Mouse (Mus musculus): ENCODE measurements around the gene Bcl11a. TPM values are rescaled to one million over a fixed set of nuclear protein-coding genes. Genes with fewer than 3 reads are reported as not detected.
A peak's percentile ranks its signal among the peaks of the same experiment; 100 is the strongest.

The Bcl11a gene
- polyA plus RNA-seq, 1 experiment from 2014 or later, result 2.4 TPM

GRCm38 (mm10) chr11:24087069-24087468 lies 9.2 kb downstream of the Bcl11a start:
- no peak overlapping the region for H3K4me2 ChIP-seq (replicated peaks; ENCODE audit: low read depth, low read length)
- H3K9ac ChIP-seq (replicated peaks; ENCODE audit: low read depth), result no peak overlapping the region
- H3K36me3 ChIP-seq (ENCODE audit: insufficient read depth, low read length), result no peaks in the 10 kb centered on the region
- no peaks in the 10 kb centered on the region for H3K27me3 ChIP-seq (replicated peaks; ENCODE audit: insufficient read depth, low read length)
- H3K4me1 ChIP-seq (ENCODE audit: insufficient read depth, low read depth, low read length), result no peaks in the 10 kb centered on the region; the same call in 1 of the 2 replicates
- H3K4me3 ChIP-seq (ENCODE audit: low read depth, low read length), result no peak overlapping the region
- no peak overlapping the region for H3K27ac ChIP-seq (ENCODE audit: low read length)
- peak; percentile 70 for DNase-seq (ENCODE audit: low spot score)
- TF ChIP-seq CTCF (IDR thresholded peaks at IDR 0.05) (no peak), EP300 (IDR thresholded peaks at IDR 0.05) (no peak)
- ATAC-seq, result peak; percentile 21; the same call in 1 of the 2 replicates
- no peaks in the 10 kb centered on the region for H3K9me3 ChIP-seq (ENCODE audit: low read length)
- 59% methylated on average over 4 of the region's 4 CpGs for WGBS

DNA sequence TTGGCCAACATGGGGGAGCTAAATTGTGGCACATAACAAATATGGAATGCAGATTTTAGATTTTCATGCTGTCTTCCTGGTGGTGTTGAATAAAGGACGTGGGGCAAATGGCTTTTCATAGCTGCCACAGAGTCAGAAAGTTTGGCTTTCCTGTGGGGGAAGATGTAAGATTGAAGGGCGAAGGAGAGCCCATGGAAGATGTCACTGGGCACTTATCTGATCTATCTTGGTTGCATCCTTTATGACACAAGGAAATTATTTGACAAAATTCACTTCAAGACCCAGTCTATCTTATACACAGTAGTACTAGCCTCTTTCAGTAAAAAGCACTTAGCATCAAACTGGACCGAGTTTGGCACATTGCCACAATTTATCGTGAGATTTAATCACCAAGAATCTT lies 12.6 kb downstream of the Bcl11a start:
- H3K4me2 ChIP-seq (replicated peaks; ENCODE audit: low read depth, low read length), result no peak overlapping the region
- TF ChIP-seq EP300 (IDR thresholded peaks at IDR 0.05) (no peak), CTCF (IDR thresholded peaks at IDR 0.05) (no peak)
- no peak overlapping the region for H3K4me3 ChIP-seq (ENCODE audit: low read depth, low read length)
- H3K4me1 ChIP-seq (ENCODE audit: insufficient read depth, low read depth, low read length), result no peaks in the 10 kb centered on the region
- DNase-seq (ENCODE audit: low spot score) (no peak), ATAC-seq (no peak)
- no peak overlapping the region for H3K9ac ChIP-seq (replicated peaks; ENCODE audit: low read depth)
- 78% methylated on average over 4 of the region's 4 CpGs for WGBS
- H3K9me3 ChIP-seq (ENCODE audit: low read length), result no peaks in the 10 kb centered on the region
- no peaks in the 10 kb centered on the region for H3K36me3 ChIP-seq (ENCODE audit: insufficient read depth, low read length)
- H3K27ac ChIP-seq (ENCODE audit: low read length), result no peak overlapping the region
- H3K27me3 ChIP-seq (replicated peaks; ENCODE audit: insufficient read depth, low read length), result no peaks in the 10 kb centered on the region

- ATAC-seq, result no peak
- Histone ChIP-seq H3K9ac (replicated peaks; ENCODE audit: low read depth) (no peak overlapping the region), H3K27me3 (replicated peaks; ENCODE audit: insufficient read depth, low read length) (no peaks in the 10 kb centered on the region), H3K36me3 (ENCODE audit: insufficient read depth, low read length) (no peaks in the 10 kb centered on the region), H3K4me3 (ENCODE audit: low read depth, low read length) (no peak overlapping the region), H3K4me1 (ENCODE audit: insufficient read depth, low read depth, low read length) (no peaks in the 10 kb centered on the region), H3K9me3 (ENCODE audit: low read length) (no peaks in the 10 kb centered on the region), H3K27ac (ENCODE audit: low read length) (no peak overlapping the region), H3K4me2 (replicated peaks; ENCODE audit: low read depth, low read length) (no peak overlapping the region)
- TF ChIP-seq EP300 (IDR thresholded peaks at IDR 0.05) (no peak), CTCF (IDR thresholded peaks at IDR 0.05) (no peak)
- no peak for DNase-seq (ENCODE audit: low spot score)
- WGBS, result 44% methylated on average over 15 of the region's 15 CpGs
Observed at GRCm38 (mm10) chr11:24091393-24092080, 13.7 kb downstream of the Bcl11a start.

DNA sequence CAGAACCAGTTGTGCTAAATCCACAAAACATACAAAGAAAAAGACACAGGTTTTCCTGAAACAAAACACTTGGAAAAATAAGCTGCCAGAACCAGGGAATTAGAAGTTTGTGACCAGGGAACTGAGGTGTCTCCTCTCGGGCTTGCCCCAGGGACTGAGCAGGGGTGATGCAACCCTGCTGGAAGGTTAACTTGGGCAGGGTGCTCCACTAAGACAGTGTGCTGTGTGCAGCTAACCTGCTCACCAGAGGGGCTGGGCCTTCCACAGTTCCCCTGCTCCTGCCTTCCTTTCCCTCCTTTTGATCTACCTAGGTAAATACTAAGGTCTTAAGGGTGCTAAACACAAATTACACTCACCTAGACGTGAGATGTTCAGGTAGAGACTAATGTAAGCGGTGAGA lies 14.8 kb downstream of the Bcl11a start:
- H3K4me1 ChIP-seq (ENCODE audit: insufficient read depth, low read depth, low read length), result no peaks in the 10 kb centered on the region
- no peak overlapping the region for H3K27ac ChIP-seq (ENCODE audit: low read length)
- 52% methylated on average over 3 of the region's 3 CpGs for WGBS
- H3K4me2 ChIP-seq (replicated peaks; ENCODE audit: low read depth, low read length), result no peak overlapping the region
- TF ChIP-seq EP300 (IDR thresholded peaks at IDR 0.05), result no peak
- TF ChIP-seq CTCF (IDR thresholded peaks at IDR 0.05), result no peak
- H3K9ac ChIP-seq (replicated peaks; ENCODE audit: low read depth), result no peak overlapping the region
- DNase-seq (ENCODE audit: low spot score) (no peak), ATAC-seq (no peak)
- no peak overlapping the region for H3K4me3 ChIP-seq (ENCODE audit: low read depth, low read length)
- H3K9me3 ChIP-seq (ENCODE audit: low read length), result no peaks in the 10 kb centered on the region
- no peaks in the 10 kb centered on the region for H3K36me3 ChIP-seq (ENCODE audit: insufficient read depth, low read length)
- H3K27me3 ChIP-seq (replicated peaks; ENCODE audit: insufficient read depth, low read length), result no peaks in the 10 kb centered on the region

DNA sequence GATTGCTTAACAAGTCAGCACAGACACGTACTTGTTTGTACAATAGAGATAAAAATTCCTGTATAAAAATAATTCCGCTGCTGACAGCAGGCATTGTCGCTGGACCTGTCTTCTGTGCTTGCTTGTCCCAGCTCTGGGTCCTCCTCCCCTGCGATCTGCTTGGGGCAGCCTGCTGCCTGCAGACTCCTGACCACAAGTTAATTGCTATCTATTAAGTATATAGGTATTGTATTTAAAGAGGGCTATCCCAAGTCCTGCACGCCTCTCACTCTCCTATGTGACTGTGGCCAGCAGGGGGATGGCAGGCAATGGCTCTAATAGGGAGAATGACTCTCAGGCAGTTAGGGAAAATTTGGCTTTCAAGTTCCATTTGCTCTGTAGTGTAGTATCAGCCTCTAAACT lies 16.2 kb downstream of the Bcl11a start:
- DNase-seq (ENCODE audit: low spot score) (no peak), ATAC-seq (no peak)
- Histone ChIP-seq H3K4me3 (ENCODE audit: low read depth, low read length) (no peak overlapping the region), H3K9ac (replicated peaks; ENCODE audit: low read depth) (no peak overlapping the region), H3K27me3 (replicated peaks; ENCODE audit: insufficient read depth, low read length) (no peaks in the 10 kb centered on the region), H3K36me3 (ENCODE audit: insufficient read depth, low read length) (no peaks in the 10 kb centered on the region), H3K9me3 (ENCODE audit: low read length) (no peaks in the 10 kb centered on the region), H3K4me1 (ENCODE audit: insufficient read depth, low read depth, low read length) (no peaks in the 10 kb centered on the region), H3K27ac (ENCODE audit: low read length) (no peak overlapping the region), H3K4me2 (replicated peaks; ENCODE audit: low read depth, low read length) (no peak overlapping the region)
- WGBS, result 31% methylated on average over 5 of the region's 5 CpGs
- peak; percentile 56 for TF ChIP-seq CTCF (IDR thresholded peaks at IDR 0.05)
- no peak for TF ChIP-seq EP300 (IDR thresholded peaks at IDR 0.05)

GRCm38 (mm10) chr11:24095236-24095635 lies 17.4 kb downstream of the Bcl11a start:
- ATAC-seq (no peak), DNase-seq (ENCODE audit: low spot score) (no peak)
- Histone ChIP-seq H3K4me3 (ENCODE audit: low read depth, low read length) (no peak overlapping the region), H3K4me2 (replicated peaks; ENCODE audit: low read depth, low read length) (peak overlapping the region; percentile 25; the same call in 1 of the 2 replicates), H3K9ac (replicated peaks; ENCODE audit: low read depth) (no peak overlapping the region), H3K9me3 (ENCODE audit: low read length) (no peaks in the 10 kb centered on the region), H3K27ac (ENCODE audit: low read length) (no peak overlapping the region), H3K36me3 (ENCODE audit: insufficient read depth, low read length) (no peaks in the 10 kb centered on the region), H3K4me1 (ENCODE audit: insufficient read depth, low read depth, low read length) (no peaks in the 10 kb centered on the region), H3K27me3 (replicated peaks; ENCODE audit: insufficient read depth, low read length) (no peaks in the 10 kb centered on the region)
- TF ChIP-seq EP300 (IDR thresholded peaks at IDR 0.05) (no peak), CTCF (IDR thresholded peaks at IDR 0.05) (no peak)
- WGBS, result 32% methylated on average over 9 of the region's 9 CpGs
